Mouse (Mus musculus): ENCODE results near the gene Fzd10. TPM values are rescaled to one million over a fixed set of nuclear protein-coding genes. Genes with fewer than 3 reads are reported as not detected.

Gene Fzd10
- polyA plus RNA-seq, 1 experiment, result not detected

DNA sequence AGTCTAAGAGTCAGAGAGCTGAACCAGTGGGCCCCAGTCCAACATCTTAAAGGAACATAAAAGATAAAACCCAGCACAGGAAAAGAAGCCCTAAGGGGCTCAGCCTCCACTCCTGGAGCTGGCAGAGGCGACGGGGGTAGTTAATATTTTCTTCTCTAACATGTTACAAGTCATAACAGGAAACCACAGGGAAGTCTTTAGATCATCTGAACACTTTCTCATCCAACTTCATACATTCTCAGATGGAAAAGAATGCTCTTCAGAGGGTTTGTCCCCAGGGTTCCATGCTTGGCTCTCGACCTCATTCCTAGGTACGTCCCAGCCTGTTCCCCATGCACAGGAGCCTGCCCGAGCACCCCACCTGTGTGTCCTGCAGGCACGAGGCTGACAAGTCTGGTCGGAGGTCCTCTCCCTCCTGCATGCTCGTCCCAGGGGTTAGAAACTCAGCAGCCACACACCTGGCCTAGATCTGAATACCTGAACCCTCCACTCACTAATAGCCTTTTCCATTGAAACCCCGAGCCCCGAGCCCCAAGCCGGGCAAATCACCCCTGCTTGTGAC, 48.8 kb downstream of the Fzd10 start:
- no peak overlapping the region for H3K4me3 ChIP-seq (ENCODE audit: insufficient read depth, low read depth, low read length)
- no peaks in the 10 kb centered on the region for H3K4me1 ChIP-seq (ENCODE audit: control insufficient read depth, insufficient read depth, low read length)
- WGBS, result 89% methylated on average over 11 of the region's 11 CpGs
- no peak overlapping the region for H3K27ac ChIP-seq (ENCODE audit: insufficient read depth, low read depth, low read length)
- TF ChIP-seq POLR2A (IDR thresholded peaks at IDR 0.05; ENCODE audit: insufficient read depth, low read depth, low read length) (no peak), CTCF (IDR thresholded peaks at IDR 0.05; ENCODE audit: insufficient read depth, low read depth, low read length) (no peak)

Other genes starting within 250 kb of the Fzd10 start
- not detected in 2 replicates for gene Tmem132d, start 167.8 kb upstream of the Fzd10 start, polyA plus RNA-seq (2012; ENCODE audit: insufficient read depth, insufficient read length, low replicate concordance, missing spikeins)
- not detected in 2 replicates for gene Piwil1, start 101.7 kb downstream of the Fzd10 start, polyA plus RNA-seq (2012; ENCODE audit: insufficient read depth, insufficient read length, low replicate concordance, missing spikeins)